Mouse (Mus musculus): ENCODE measurements around the gene Spaar.

DNA sequence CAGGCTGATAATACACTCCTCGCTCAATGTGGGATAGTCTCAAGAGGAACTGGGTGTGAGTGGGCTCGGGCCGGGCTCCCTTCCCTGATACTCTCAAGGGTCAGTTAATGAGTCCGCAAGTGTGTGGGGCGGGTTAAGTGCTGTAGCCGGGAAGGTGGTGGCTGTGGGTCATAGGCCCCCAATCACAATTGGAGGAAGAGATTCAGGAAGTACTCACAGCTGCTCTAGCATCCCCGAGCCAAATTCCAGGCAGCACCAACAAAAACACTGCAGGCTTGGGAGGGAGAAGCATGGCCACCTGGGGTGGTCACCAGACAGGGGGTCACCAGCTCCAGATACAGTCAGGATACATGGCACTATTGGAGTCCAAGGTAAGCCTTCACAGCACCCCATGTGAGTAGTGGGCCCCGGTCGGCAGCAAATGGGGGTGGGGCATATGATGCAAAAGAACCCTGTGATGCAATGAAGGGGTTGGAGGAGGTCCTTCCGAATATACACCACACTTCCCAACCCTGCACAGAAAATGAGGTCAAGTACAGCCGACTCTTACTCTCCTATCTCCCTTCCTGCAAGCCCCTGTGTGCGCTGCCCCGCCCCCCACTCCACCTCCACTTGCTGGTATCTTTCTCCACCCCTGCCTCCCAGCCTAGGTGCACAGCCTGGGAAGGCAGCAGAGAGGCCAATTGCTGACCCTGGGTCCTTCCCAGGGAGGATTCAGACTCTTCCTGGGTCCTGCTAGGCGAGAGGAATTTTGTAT is at the start of gene Spaar:
- TF ChIP-seq ZC3H11A (IDR thresholded peaks at IDR 0.05; ENCODE audit: borderline replicate concordance, low read depth, low read length) (no peak), HCFC1 (IDR thresholded peaks at IDR 0.05; ENCODE audit: borderline replicate concordance, insufficient read depth, low read length) (no peak)

Data from ES-E14 (cell line).